Mouse (Mus musculus) gastrocnemius, postnatal 36 days (tissue): ENCODE measurements around the gene Sntb2. TPM values are rescaled to one million over a fixed set of nuclear protein-coding genes. Genes with fewer than 3 reads are reported as not detected.
"Not testable (repeated sequence)": the region's sequence is repeated elsewhere in the genome, so short reads cannot be mapped to it uniquely, and the experiment has no call there.

ENCODE experiments used
- DNase-seq, 2 experiments: peaks; one replicate each; pipeline ENCODE4 v3.0.0; 2022
- intact Hi-C: fragments of 180-260 bp; cut with DNase I; formaldehyde crosslinking; loops from one replicate; pipeline ENCODE4 v1.15.1; 2025
- total RNA-seq, 2 experiments: library from RNA; stranded (reverse); gene quantifications; 2 replicates each; pipeline ENCODE4 v1.2.3; 2021

Sntb2 gene
- total RNA-seq, 2 experiments from 2014 or later = 5.0 to 5.6 TPM

DNA sequence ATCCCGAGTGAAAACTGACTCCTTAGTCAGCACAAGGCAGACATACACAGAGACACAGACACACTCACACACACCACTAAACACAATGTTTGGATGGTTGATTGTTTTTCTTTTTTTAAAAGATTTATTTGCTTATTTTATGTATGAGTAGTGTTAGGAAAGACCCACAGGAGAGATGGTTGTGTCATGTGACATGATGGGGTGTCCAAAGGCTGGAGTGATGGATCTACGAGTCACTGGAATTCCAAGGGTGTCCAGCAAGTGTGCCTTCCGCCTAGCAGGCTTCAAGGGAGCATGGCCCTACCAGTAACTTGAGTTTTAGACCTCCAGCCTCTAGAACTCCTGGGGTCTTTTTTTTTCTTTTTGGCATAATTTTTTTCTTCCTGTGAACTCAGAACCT is 93.8 kb downstream of the Sntb2 start:
- intact Hi-C loops = no loop called here

GRCm38 (mm10) chr8:107030058-107030457 is 94.5 kb downstream of the Sntb2 start:
- intact Hi-C loops = no loop called here

More for the DNA sequence above, 93.8 kb downstream of the Sntb2 start:
- DNase-seq = no peak

GRCm38 (mm10) chr8:107030650-107031576 is 95.4 kb downstream of the Sntb2 start, which contains the start of gene Vps4a:
Gene Vps4a (plus strand): TSS chr8:107031222.
- peak; percentile 95 to 97 for DNase-seq
- intact Hi-C loops = no loop called here

More at GRCm38 (mm10) chr8:107030058-107030457, 94.5 kb downstream of the Sntb2 start:
- DNase-seq = no peak

DNA sequence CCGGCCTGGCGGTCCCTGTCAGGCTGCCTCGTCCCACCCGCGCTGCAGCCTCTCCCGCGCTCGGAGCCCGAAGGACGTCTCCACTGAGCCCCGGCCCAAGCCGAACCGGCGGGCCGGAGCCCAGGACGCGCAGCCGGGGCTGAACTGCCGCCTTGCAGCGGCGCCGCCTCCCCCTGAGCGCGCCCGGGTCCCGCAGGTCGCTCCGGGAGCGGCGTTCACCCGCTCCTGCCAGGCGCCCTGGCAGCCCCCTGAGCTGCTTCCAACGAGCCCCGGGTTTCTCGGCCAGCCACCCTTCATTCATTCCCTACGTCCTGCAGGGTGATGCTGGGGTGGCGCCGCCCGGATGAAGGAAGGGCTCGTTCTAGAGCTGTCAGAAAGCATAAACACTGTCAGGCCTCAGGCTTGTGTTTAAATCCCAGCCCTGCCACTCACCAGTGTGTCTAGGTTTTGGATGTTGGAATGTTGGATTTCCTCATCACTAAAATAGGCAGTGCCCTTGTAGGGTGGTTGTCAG is 96.1 kb downstream of the Sntb2 start:
- DNase-seq = no peak

GRCm38 (mm10) chr8:107033609-107034008 is 98.1 kb downstream of the Sntb2 start:
- intact Hi-C loops, DNase-seq: not testable (repeated sequence)

More for the DNA sequence above, 96.1 kb downstream of the Sntb2 start:
- intact Hi-C loops = no loop called here

DNA sequence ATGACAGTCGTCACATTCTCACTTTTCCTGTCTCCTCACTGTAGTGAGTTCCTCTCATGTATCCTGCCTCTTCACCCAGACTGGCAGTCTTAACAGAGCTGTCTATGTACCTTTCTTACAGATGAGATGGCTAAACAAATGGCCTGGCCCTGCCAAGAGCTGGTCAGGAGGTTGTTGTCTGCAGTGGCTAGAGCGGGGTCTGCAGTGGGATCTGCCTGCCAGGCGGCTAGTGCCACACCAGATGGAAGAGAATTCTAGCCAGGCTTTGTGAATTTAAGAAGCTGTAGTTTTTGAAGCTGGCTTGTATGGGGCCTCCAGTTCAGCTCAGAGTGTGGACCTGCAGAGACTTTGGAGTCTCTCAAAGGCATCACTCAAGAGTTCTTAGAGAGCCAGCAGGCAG is 100.1 kb downstream of the Sntb2 start:
- intact Hi-C loops = no loop called here
- DNase-seq = no peak

DNA sequence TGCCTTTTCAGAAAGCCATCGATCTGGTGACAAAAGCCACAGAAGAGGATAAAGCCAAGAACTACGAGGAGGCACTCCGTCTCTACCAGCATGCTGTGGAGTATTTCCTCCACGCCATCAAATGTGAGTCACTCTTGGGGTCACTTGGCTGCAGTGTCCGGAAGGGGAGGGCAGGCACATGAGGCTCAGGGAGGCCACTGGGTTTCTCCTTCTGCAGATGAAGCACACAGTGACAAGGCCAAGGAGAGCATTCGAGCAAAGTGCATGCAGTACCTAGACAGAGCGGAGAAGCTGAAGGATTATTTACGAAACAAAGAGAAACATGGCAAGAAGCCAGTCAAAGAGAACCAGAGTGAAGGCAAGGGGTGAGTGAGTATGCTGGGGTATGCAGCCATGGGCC is 101.1 kb downstream of the Sntb2 start:
- intact Hi-C loops = no loop called here

DNA sequence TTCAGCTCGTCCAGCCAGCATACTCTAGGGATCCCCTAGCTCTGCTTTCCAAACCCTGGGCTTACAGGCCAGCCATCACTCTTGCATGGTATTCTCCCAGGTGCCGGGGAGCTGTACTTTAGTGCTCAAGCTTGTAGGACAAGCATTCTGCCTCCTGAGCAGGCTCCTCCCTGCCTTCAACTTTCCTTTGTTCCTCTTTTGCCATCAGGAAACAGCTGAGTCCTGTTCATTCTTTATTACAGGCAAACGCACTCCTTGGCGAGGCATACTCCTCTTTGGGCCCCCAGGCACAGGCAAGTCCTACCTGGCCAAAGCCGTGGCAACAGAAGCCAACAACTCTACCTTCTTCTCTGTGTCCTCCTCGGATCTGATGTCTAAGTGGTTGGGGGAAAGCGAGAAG is 105.1 kb downstream of the Sntb2 start:
- DNase-seq = no peak
- intact Hi-C loops = no loop called here

More for the DNA sequence above, 101.1 kb downstream of the Sntb2 start:
- DNase-seq = no peak

DNA sequence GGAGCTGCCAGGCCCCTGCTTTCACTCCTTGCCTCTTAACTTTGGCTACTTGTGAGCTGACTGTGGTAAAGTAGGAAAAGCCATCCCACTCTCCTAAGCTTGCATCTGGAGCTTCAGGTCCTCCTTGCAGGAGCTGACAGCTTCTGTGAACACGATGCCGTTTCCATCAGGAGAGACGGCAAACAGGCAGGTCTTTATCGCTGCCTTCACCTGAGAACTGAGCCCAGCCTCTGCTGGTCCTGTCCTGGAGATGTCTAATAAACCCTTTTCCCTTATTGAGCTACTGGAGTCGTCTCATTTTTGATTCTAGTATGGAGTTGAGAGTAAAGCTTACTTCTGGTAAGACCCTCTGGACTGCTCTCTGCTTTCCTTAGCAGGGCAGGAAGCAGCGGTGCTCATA is 109.9 kb downstream of the Sntb2 start:
- DNase-seq = no peak
- intact Hi-C loops = no loop called here

GRCm38 (mm10) chr8:107046976-107047375 is 111.4 kb downstream of the Sntb2 start:
- no peak for DNase-seq
- intact Hi-C loops = no loop called here

GRCm38 (mm10) chr8:107048061-107048941 is 112.8 kb downstream of the Sntb2 start, which contains the start of gene Pdf:
Gene Pdf (minus strand): TSS chr8:107048614.
- intact Hi-C loops = no loop called here
- peak; percentile 68 to 77 for DNase-seq

- intact Hi-C loops = no loop called here
These were observed 113.9 kb downstream of the Sntb2 start for GRCm38 (mm10) chr8:107049480-107049879.

DNA sequence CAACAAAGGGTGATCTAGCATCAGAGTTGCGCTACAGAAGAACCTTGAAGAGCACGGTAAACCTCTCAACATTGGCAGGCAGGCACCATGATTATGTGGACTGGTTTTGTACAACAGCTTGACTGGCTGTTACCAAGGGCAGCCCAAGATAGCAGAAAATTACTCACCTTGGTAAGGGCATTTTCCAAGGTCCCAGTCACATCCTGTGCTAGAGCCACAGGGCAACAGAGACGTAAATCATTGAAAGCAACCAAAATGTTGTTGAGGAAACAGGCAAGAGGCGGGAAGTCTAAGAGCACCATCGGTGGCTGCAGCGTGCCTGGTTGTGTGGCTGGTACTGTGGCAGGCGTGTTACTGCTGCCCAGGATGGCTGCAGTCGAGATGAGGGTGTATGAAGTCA is 116.5 kb downstream of the Sntb2 start:
- intact Hi-C loops = no loop called here
- DNase-seq = no peak

More at GRCm38 (mm10) chr8:107049480-107049879, 113.9 kb downstream of the Sntb2 start:
- DNase-seq = no peak

DNA sequence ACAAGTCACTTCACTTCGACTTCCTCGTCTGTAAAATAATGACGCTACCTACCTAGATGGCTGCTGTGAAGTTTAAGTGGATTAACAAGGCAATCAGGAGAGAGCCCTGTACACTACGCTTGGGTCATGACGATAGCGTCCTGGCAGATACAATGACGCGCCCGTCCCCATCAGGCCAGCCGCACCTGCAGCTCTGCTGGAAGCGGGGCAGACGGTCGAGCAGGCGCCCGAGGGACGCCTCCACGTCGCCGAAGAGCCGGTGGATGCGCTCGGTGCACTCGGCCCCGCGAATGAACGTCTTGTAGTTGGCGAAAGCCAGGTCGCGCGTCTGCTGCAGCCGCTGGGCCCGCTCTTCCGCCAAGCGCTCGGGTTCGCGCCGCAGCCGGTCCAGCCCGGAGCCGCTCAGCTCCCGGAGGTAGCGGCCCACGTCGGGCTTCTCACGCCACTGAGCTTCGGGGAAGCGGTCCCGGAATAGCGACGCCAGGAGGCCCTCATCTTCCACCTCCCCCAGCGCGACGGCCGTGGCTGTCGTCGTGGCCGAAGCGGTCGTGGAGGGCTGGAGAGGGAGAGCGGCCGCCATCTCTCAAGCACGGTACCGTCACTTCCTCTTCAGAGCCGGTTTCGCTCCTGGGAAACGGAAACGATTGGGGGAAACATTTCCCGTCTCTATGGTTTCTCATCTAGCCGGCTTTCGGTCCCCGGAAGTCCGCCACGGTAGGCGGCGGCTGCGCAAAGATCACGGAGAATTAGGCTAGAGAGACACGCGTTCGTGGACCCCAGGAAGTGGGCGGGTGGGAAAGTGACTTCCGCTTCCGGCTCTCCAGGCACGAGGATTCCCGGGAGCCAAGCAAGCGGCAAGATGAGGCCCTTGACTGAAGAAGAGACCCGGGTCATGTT is 120.8 kb downstream of the Sntb2 start, which contains the start of the genes Cog8 and Nip7:
Cog8 (minus strand) TSS at position 614 of the 897 bp plus-strand sequence.
Nip7 (plus strand) TSS at position 802 of the 897 bp plus-strand sequence.
- DNase-seq = peak; percentile 89 to 94
- intact Hi-C loops = no loop called here

- intact Hi-C loops = no loop called here
- DNase-seq = no peak
These were observed 121.4 kb downstream of the Sntb2 start for GRCm38 (mm10) chr8:107056973-107057369.

GRCm38 (mm10) chr8:107062613-107063012 is 127.1 kb downstream of the Sntb2 start:
- intact Hi-C loops = no loop called here
- DNase-seq = no peak

DNA sequence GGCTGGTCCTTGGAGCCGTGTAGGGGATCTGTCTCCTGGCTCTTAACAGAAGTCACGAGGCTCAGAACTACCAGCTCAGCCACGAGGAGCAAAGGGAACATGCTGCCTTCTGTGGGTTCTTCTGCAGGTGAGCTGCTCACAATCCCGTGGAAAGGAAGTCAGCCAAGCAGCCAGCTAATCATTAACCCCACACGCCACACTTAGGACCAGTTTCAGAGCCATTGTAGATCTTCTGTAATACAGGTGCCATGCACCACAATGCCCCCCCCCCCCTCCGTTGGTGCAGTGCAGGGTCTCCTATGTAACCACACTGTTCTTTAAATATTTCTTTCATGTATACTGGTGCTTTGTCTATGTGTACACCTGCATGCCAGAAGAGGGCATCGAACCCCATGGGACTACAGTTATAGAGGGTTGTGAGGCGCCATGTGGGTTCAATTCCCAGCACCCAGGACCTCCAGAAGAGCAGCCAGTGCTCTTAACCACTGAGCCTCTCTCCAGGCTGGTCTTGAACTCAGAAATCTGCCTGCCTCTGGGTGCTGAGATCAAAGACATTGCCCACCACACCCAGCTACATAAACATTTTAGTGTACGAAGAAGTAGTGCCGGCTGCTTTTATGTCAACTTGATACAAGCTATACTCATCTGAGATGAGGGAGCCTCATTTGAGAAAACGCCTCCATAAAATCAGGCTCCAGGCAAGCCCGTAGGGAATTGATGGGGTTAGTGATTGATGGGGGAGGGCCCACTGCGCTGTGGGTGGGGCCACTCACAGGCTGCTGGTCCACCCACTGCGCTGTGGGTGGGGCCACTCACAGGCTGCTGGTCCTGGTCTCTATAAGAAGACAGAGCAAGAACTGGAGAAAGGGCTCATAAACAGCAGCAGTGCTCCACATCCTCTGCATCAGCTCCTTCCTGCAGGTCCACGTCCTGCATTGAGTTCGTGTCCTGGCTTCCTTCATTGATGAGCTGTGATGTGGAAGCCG is 130.3 kb downstream of the Sntb2 start, which contains the start of gene Tmed6:
Tmed6 (minus strand) TSS at position 134 of the 986 bp plus-strand sequence.
- intact Hi-C loops = no loop called here
- DNase-seq = no peak
